Comparison of ENCODE assay signal across 19 mouse cellular contexts in genomic region chr9:51215311-51215710, GRCm38 (mm10). TPM values are rescaled to one million over a fixed set of nuclear protein-coding genes. Genes with fewer than 3 reads are reported as not detected.
DNase-seq lines count a peak whose midpoint lies in the region; ATAC-seq lines count a peak whose summit lies in the region.
"Had no signal": no experiment of that assay in that cellular context is flagged by ENCODE, and none has a peak within 500 bp of the region (broad histone marks: within the 10 kb centered on the region; RNA-seq: fewer than 3 reads in every experiment).

No protein-coding gene starts in this region.

- no peaks in the 10 kb centered on the region for H3K27me3 ChIP-seq in hindbrain, embryonic 16.5 days (replicated peaks; ENCODE audit: control insufficient read depth, insufficient read depth, low read length)
- no peaks in the 10 kb centered on the region for H3K27me3 ChIP-seq in forebrain, embryonic 10.5 days (ENCODE audit: poor library complexity, severe bottlenecking)
- H3K27me3 ChIP-seq: liver, embryonic 12.5 days; midbrain, embryonic 12.5 days had no signal

- H3K4me1 ChIP-seq in hindbrain, embryonic 16.5 days (ENCODE audit: control insufficient read depth, insufficient read depth, low read depth, low read length) = no peaks in the 10 kb centered on the region
- H3K4me1 ChIP-seq in forebrain, embryonic 10.5 days = 0 out of 2 replicates have a peak, but pooled peaks cover 3% of the 10 kb centered on the region
- H3K4me1 ChIP-seq: liver, embryonic 12.5 days; midbrain, embryonic 12.5 days had no signal

- ATAC-seq in hindbrain, embryonic 16.5 days = no peak
- ATAC-seq: forebrain, postnatal 0 days; liver, embryonic 12.5 days; Patski had no signal

- no peaks in the 10 kb centered on the region for H3K9me3 ChIP-seq in hindbrain, embryonic 16.5 days (ENCODE audit: control insufficient read depth, low read length)
- no peaks in the 10 kb centered on the region for H3K9me3 ChIP-seq in forebrain, embryonic 10.5 days
- H3K9me3 ChIP-seq: liver, embryonic 12.5 days; midbrain, embryonic 12.5 days had no signal

- no peaks in the 10 kb centered on the region for H3K36me3 ChIP-seq in hindbrain, embryonic 16.5 days (ENCODE audit: control insufficient read depth, insufficient read depth, low read length)
- H3K36me3 ChIP-seq in forebrain, embryonic 10.5 days (replicated peaks) = no peaks in the 10 kb centered on the region
- H3K36me3 ChIP-seq: liver, embryonic 12.5 days; midbrain, embryonic 12.5 days had no signal

- H3K4me3 ChIP-seq in hindbrain, embryonic 16.5 days (ENCODE audit: low read length) = no peak overlapping the region
- no peak overlapping the region for H3K4me3 ChIP-seq in forebrain, embryonic 10.5 days
- H3K4me3 ChIP-seq: erythroblast, embryonic 14.5 days; liver, embryonic 12.5 days; midbrain, embryonic 12.5 days had no signal

- DNase-seq in embryo, embryonic 10.5 days (ENCODE audit: low spot score) = peak; percentile 19
- no peak for DNase-seq in embryo, embryonic 9.5 days (ENCODE audit: extremely low spot score)
- peak; percentile 80 for DNase-seq in 3T3-L1 (ENCODE audit: low read depth, low spot score)
- peak; percentile 8 for DNase-seq in T-cell, adult 2 months (ENCODE audit: low spot score)
- peak; percentile 5 for DNase-seq in mesoderm, embryonic 11.5 days (ENCODE audit: low read depth, low spot score)
- no peak for DNase-seq in forebrain, embryonic 10.5 days (ENCODE audit: extremely low spot score, low spot score)
- no peak for DNase-seq in ovary, postnatal 36 days (ENCODE audit: low spot score)
- DNase-seq: cerebellum, adult 11 months; forebrain, postnatal 0 days; heart, postnatal 10 days; kidney, adult 18-20 months; kidney, postnatal 36 days; thymus, postnatal 36 days had no signal

- H3K9ac ChIP-seq in hindbrain, embryonic 16.5 days (ENCODE audit: low read depth, low read length) = no peak overlapping the region
- H3K9ac ChIP-seq: forebrain, postnatal 0 days; hindbrain, embryonic 14.5 days; liver, embryonic 12.5 days; midbrain, embryonic 12.5 days had no signal

- no peak overlapping the region for H3K27ac ChIP-seq in hindbrain, embryonic 16.5 days (ENCODE audit: low read depth, low read length)
- H3K27ac ChIP-seq in forebrain, embryonic 10.5 days = no peak overlapping the region
- H3K27ac ChIP-seq: hindbrain, embryonic 14.5 days; liver, embryonic 12.5 days; midbrain, embryonic 12.5 days had no signal

- H3K4me2 ChIP-seq in hindbrain, embryonic 16.5 days (ENCODE audit: low read length) = no peak overlapping the region
- H3K4me2 ChIP-seq: hindbrain, embryonic 14.5 days; liver, embryonic 12.5 days; midbrain, embryonic 12.5 days had no signal

- WGBS in hindbrain, embryonic 16.5 days = 61% methylated on average over 4 of the region's 4 CpGs
- WGBS in forebrain, embryonic 10.5 days = 50% methylated on average over 4 of the region's 4 CpGs

RNA-seq across cellular contexts. Expression of gene Pou2af1, which starts 1.8 kb away (rescaled TPM):
- polyA plus RNA-seq in hindbrain, embryonic 16.5 days (2015; fragmentation: Nextera tagmentation; extraction: Ambion mirVana) = 0.11 and 0.30 TPM in 2 replicates
- not detected in 2 replicates for polyA plus RNA-seq in forebrain, embryonic 10.5 days (2016; fragmentation: Nextera tagmentation; extraction: Ambion mirVana)
- polyA plus RNA-seq: forebrain, postnatal 0 days; hindbrain, embryonic 14.5 days; midbrain, embryonic 12.5 days; Patski had no signal

RNA-seq across cellular contexts. Expression of gene Gm32742, which starts 50.0 kb away (rescaled TPM):
- 0.02 and 0.03 TPM in 2 replicates for polyA plus RNA-seq in hindbrain, embryonic 16.5 days (2015; fragmentation: Nextera tagmentation; extraction: Ambion mirVana)
- polyA plus RNA-seq in forebrain, embryonic 10.5 days (2016; fragmentation: Nextera tagmentation; extraction: Ambion mirVana) = not detected in 2 replicates
- polyA plus RNA-seq: erythroblast, embryonic 14.5 days; hindbrain, embryonic 14.5 days; midbrain, embryonic 12.5 days had no signal

Comparison
In these comparisons a context has a peak if more than half of its experiments do, and no peak if none do; other contexts are left out.
1. DNase-seq: peak in embryo, embryonic 10.5 days (single experiment), 3T3-L1 (single experiment), T-cell, adult 2 months (single experiment) and mesoderm, embryonic 11.5 days (single experiment); none in embryo, embryonic 9.5 days (single experiment), forebrain, embryonic 10.5 days (single experiment) and ovary, postnatal 36 days (single experiment).